Mouse (Mus musculus): ENCODE data around the gene Prps1. TPM values are rescaled to one million over a fixed set of nuclear protein-coding genes. Genes with fewer than 3 reads are reported as not detected.
"Not testable (repeated sequence)": the region's sequence is repeated elsewhere in the genome, so short reads cannot be mapped to it uniquely, and the experiment has no call there.

The Prps1 gene
- polyA plus RNA-seq, 1 experiment = 5.5 TPM

- no peaks in the 10 kb centered on the region; the same call in 1 of the 2 replicates for H3K36me3 ChIP-seq (ENCODE audit: control insufficient read depth, insufficient read depth, low read length)
- DNase-seq (ENCODE audit: low read depth in 1 of 2, low spot score in 2 of 2) = no peak
- WGBS = 83% methylated on average over 6 of the region's 6 CpGs
- TF ChIP-seq CTCF (IDR thresholded peaks at IDR 0.05; ENCODE audit: extremely low read depth, insufficient read depth, insufficient read length, insufficient replicate concordance) (no peak), POLR2A (IDR thresholded peaks at IDR 0.05; ENCODE audit: low read depth, low read length) (no peak)
- no peaks in the 10 kb centered on the region for H3K4me1 ChIP-seq (ENCODE audit: control insufficient read depth, insufficient read depth, insufficient read length)
- H3K4me3 ChIP-seq (ENCODE audit: extremely low read depth, insufficient read depth, insufficient read length) = no peak overlapping the region
- H3K27me3 ChIP-seq (ENCODE audit: control insufficient read depth, insufficient read depth, low read length) = no peaks in the 10 kb centered on the region
- no peak overlapping the region for H3K27ac ChIP-seq (ENCODE audit: insufficient read depth, low read length)
These were observed 21.8 kb downstream of the Prps1 start for GRCm38 (mm10) chrX:140478231-140478630.

GRCm38 (mm10) chrX:140479171-140479570, 22.8 kb downstream of the Prps1 start:
- DNase-seq (ENCODE audit: low read depth in 1 of 2, low spot score in 2 of 2) = peak; percentile 35 to 55
- Histone ChIP-seq H3K27ac (ENCODE audit: insufficient read depth, low read length) (no peak overlapping the region), H3K36me3 (ENCODE audit: control insufficient read depth, insufficient read depth, low read length) (no peaks in the 10 kb centered on the region; the same call in 1 of the 2 replicates), H3K4me1 (ENCODE audit: control insufficient read depth, insufficient read depth, insufficient read length) (no peaks in the 10 kb centered on the region), H3K4me3 (ENCODE audit: extremely low read depth, insufficient read depth, insufficient read length) (no peak overlapping the region), H3K27me3 (ENCODE audit: control insufficient read depth, insufficient read depth, low read length) (no peaks in the 10 kb centered on the region)
- no peak for TF ChIP-seq POLR2A (IDR thresholded peaks at IDR 0.05; ENCODE audit: low read depth, low read length)
- TF ChIP-seq CTCF (IDR thresholded peaks at IDR 0.05; ENCODE audit: extremely low read depth, insufficient read depth, insufficient read length, insufficient replicate concordance) = peak; percentile 48; the same call in 1 of the 2 replicates
- 44% methylated on average over 5 of the region's 5 CpGs for WGBS

GRCm38 (mm10) chrX:140489174-140489573, 32.8 kb downstream of the Prps1 start:
- no peaks in the 10 kb centered on the region; the same call in 1 of the 2 replicates for H3K4me1 ChIP-seq (ENCODE audit: control insufficient read depth, insufficient read depth, insufficient read length)
- no peak for DNase-seq (ENCODE audit: low read depth in 1 of 2, low spot score in 2 of 2)
- H3K36me3 ChIP-seq (ENCODE audit: control insufficient read depth, insufficient read depth, low read length) = no peaks in the 10 kb centered on the region
- no peak overlapping the region for H3K27ac ChIP-seq (ENCODE audit: insufficient read depth, low read length)
- no peak for TF ChIP-seq CTCF (IDR thresholded peaks at IDR 0.05; ENCODE audit: extremely low read depth, insufficient read depth, insufficient read length, insufficient replicate concordance)
- no peak for TF ChIP-seq POLR2A (IDR thresholded peaks at IDR 0.05; ENCODE audit: low read depth, low read length)
- 88% methylated on average over 1 of the region's 1 CpGs for WGBS
- no peak overlapping the region for H3K4me3 ChIP-seq (ENCODE audit: extremely low read depth, insufficient read depth, insufficient read length)
- no peaks in the 10 kb centered on the region for H3K27me3 ChIP-seq (ENCODE audit: control insufficient read depth, insufficient read depth, low read length)

- 83% methylated on average over 3 of the region's 3 CpGs for WGBS
These were observed 33.8 kb downstream of the Prps1 start for GRCm38 (mm10) chrX:140490203-140490602.

GRCm38 (mm10) chrX:140491884-140492571, 35.6 kb downstream of the Prps1 start:
- peak; percentile 39 to 40 for DNase-seq (ENCODE audit: low read depth in 1 of 2, low spot score in 2 of 2)
- Histone ChIP-seq H3K4me1 (ENCODE audit: control insufficient read depth, insufficient read depth, insufficient read length) (no peaks in the 10 kb centered on the region; the same call in 1 of the 2 replicates), H3K36me3 (ENCODE audit: control insufficient read depth, insufficient read depth, low read length) (no peaks in the 10 kb centered on the region), H3K27ac (ENCODE audit: insufficient read depth, low read length) (no peak overlapping the region), H3K4me3 (ENCODE audit: extremely low read depth, insufficient read depth, insufficient read length) (no peak overlapping the region), H3K27me3 (ENCODE audit: control insufficient read depth, insufficient read depth, low read length) (no peaks in the 10 kb centered on the region)
- 42% methylated on average over 10 of the region's 10 CpGs for WGBS
- TF ChIP-seq POLR2A (IDR thresholded peaks at IDR 0.05; ENCODE audit: low read depth, low read length) = no peak
- TF ChIP-seq CTCF (IDR thresholded peaks at IDR 0.05; ENCODE audit: extremely low read depth, insufficient read depth, insufficient read length, insufficient replicate concordance) = peak; percentile 54; the same call in 1 of the 2 replicates

More at GRCm38 (mm10) chrX:140490203-140490602, 33.8 kb downstream of the Prps1 start:
- Histone ChIP-seq H3K4me3 (ENCODE audit: extremely low read depth, insufficient read depth, insufficient read length) (no peak overlapping the region), H3K36me3 (ENCODE audit: control insufficient read depth, insufficient read depth, low read length) (no peaks in the 10 kb centered on the region), H3K27me3 (ENCODE audit: control insufficient read depth, insufficient read depth, low read length) (no peaks in the 10 kb centered on the region), H3K4me1 (ENCODE audit: control insufficient read depth, insufficient read depth, insufficient read length) (no peaks in the 10 kb centered on the region; the same call in 1 of the 2 replicates), H3K27ac (ENCODE audit: insufficient read depth, low read length) (no peak overlapping the region)
- no peak for TF ChIP-seq POLR2A (IDR thresholded peaks at IDR 0.05; ENCODE audit: low read depth, low read length)
- TF ChIP-seq CTCF (IDR thresholded peaks at IDR 0.05; ENCODE audit: extremely low read depth, insufficient read depth, insufficient read length, insufficient replicate concordance) = no peak
- DNase-seq (ENCODE audit: low read depth in 1 of 2, low spot score in 2 of 2) = no peak

- 62% methylated on average over 7 of the region's 7 CpGs for WGBS
- DNase-seq (ENCODE audit: low read depth in 1 of 2, low spot score in 2 of 2) = no peak
- TF ChIP-seq POLR2A (IDR thresholded peaks at IDR 0.05; ENCODE audit: low read depth, low read length) = no peak
- no peak for TF ChIP-seq CTCF (IDR thresholded peaks at IDR 0.05; ENCODE audit: extremely low read depth, insufficient read depth, insufficient read length, insufficient replicate concordance)
- H3K36me3 ChIP-seq (ENCODE audit: control insufficient read depth, insufficient read depth, low read length) = no peaks in the 10 kb centered on the region
- H3K27ac ChIP-seq (ENCODE audit: insufficient read depth, low read length) = no peak overlapping the region
- no peaks in the 10 kb centered on the region for H3K27me3 ChIP-seq (ENCODE audit: control insufficient read depth, insufficient read depth, low read length)
- H3K4me1 ChIP-seq (ENCODE audit: control insufficient read depth, insufficient read depth, insufficient read length) = no peaks in the 10 kb centered on the region; the same call in 1 of the 2 replicates
- H3K4me3 ChIP-seq (ENCODE audit: extremely low read depth, insufficient read depth, insufficient read length) = no peak overlapping the region
These were observed 37.2 kb downstream of the Prps1 start for GRCm38 (mm10) chrX:140493527-140494029.

- Histone ChIP-seq H3K36me3 (ENCODE audit: control insufficient read depth, insufficient read depth, low read length) (no peaks in the 10 kb centered on the region), H3K4me3 (ENCODE audit: extremely low read depth, insufficient read depth, insufficient read length) (no peak overlapping the region), H3K27me3 (ENCODE audit: control insufficient read depth, insufficient read depth, low read length) (no peaks in the 10 kb centered on the region), H3K27ac (ENCODE audit: insufficient read depth, low read length) (no peak overlapping the region), H3K4me1 (ENCODE audit: control insufficient read depth, insufficient read depth, insufficient read length) (no peaks in the 10 kb centered on the region; the same call in 1 of the 2 replicates)
- 84% methylated on average over 6 of the region's 6 CpGs for WGBS
- TF ChIP-seq POLR2A (IDR thresholded peaks at IDR 0.05; ENCODE audit: low read depth, low read length) = no peak
- no peak for TF ChIP-seq CTCF (IDR thresholded peaks at IDR 0.05; ENCODE audit: extremely low read depth, insufficient read depth, insufficient read length, insufficient replicate concordance)
- DNase-seq (ENCODE audit: low read depth in 1 of 2, low spot score in 2 of 2) = no peak
These were observed 37.8 kb downstream of the Prps1 start for GRCm38 (mm10) chrX:140494170-140494569.

- DNase-seq (ENCODE audit: low read depth in 1 of 2, low spot score in 2 of 2); H3K4me1 ChIP-seq (ENCODE audit: control insufficient read depth, insufficient read depth, insufficient read length); H3K4me3 ChIP-seq (ENCODE audit: extremely low read depth, insufficient read depth, insufficient read length); H3K36me3 ChIP-seq (ENCODE audit: control insufficient read depth, insufficient read depth, low read length); H3K27me3 ChIP-seq (ENCODE audit: control insufficient read depth, insufficient read depth, low read length); H3K27ac ChIP-seq (ENCODE audit: insufficient read depth, low read length): not testable (repeated sequence)
- 71% methylated on average over 4 of the region's 4 CpGs for WGBS
These were observed 42.0 kb downstream of the Prps1 start for GRCm38 (mm10) chrX:140498431-140498830.

Data from spleen, adult 2 months (tissue).